Mouse (Mus musculus) kidney, adult 2 months (tissue): Measurements from ENCODE around the gene Sdhc. TPM values are rescaled to one million over a fixed set of nuclear protein-coding genes. Genes with fewer than 3 reads are reported as not detected.

ENCODE experiments used
- DNase-seq: peaks from one replicate; pipeline ENCODE4 v3.0.0; 2021
- H3K27ac ChIP-seq: fragments of 200-500 bp; 2 replicates; pipeline ENCODE4 v1.5.1; 2012; ENCODE audit warnings: low read depth, low read length, control low read depth, inconsistent platforms; ENCODE audit not compliant: insufficient read depth
- H3K27me3 ChIP-seq: fragments of 200-500 bp; replicated peaks from 2 replicates; pipeline ENCODE4 v1.6.1; 2012; ENCODE audit warnings: mild to moderate bottlenecking, moderate library complexity, low read length, inconsistent platforms; ENCODE audit not compliant: control insufficient read depth, insufficient read depth
- H3K36me3 ChIP-seq: fragments of 200-500 bp; 2 replicates; pipeline ENCODE4 v1.6.1; 2012; ENCODE audit warnings: mild to moderate bottlenecking, moderate library complexity, low read length, inconsistent platforms; ENCODE audit not compliant: control insufficient read depth, insufficient read depth
- H3K4me1 ChIP-seq: fragments of 200-500 bp; 2 replicates; pipeline ENCODE4 v1.6.1; 2011; ENCODE audit warnings: low read length; ENCODE audit not compliant: control insufficient read depth, insufficient read depth
- H3K4me3 ChIP-seq: fragments of 200-500 bp; 2 replicates; pipeline ENCODE4 v1.5.1; 2011; ENCODE audit warnings: mild to moderate bottlenecking, low read depth, low read length, control low read depth; ENCODE audit not compliant: insufficient read depth
- CTCF ChIP-seq: fragments of 200-500 bp; conservative IDR thresholded peaks from 2 replicates; pipeline ENCODE4 v1.5.1; 2011; ENCODE audit warnings: low read depth, mild to moderate bottlenecking, control low read depth, low read length, moderate library complexity, mixed read lengths; ENCODE audit not compliant: insufficient read depth, insufficient read length
- POLR2A ChIP-seq: fragments of 200-500 bp; IDR thresholded peaks from one replicate; pipeline ENCODE4 v1.6.1; 2011; ENCODE audit warnings: low read depth, low read length, control low read depth
- WGBS: fragments of 180-500 bp; shearing (Covaris S2); methylation state at CpG from one replicate; pipeline ENCODE4 v1.1.7; 2018; 5-methylcytosine and 5-hydroxymethylcytosine counted together
- polyA plus RNA-seq: library from polyadenylated mRNA; depleted of rRNA; stranded (reverse); fragments of >200 nt; gene quantifications from 2 replicates; pipeline ENCODE4 v1.2.3, GENCODE M21; 2012

Gene Sdhc
- polyA plus RNA-seq, 1 experiment: 951 TPM

DNA sequence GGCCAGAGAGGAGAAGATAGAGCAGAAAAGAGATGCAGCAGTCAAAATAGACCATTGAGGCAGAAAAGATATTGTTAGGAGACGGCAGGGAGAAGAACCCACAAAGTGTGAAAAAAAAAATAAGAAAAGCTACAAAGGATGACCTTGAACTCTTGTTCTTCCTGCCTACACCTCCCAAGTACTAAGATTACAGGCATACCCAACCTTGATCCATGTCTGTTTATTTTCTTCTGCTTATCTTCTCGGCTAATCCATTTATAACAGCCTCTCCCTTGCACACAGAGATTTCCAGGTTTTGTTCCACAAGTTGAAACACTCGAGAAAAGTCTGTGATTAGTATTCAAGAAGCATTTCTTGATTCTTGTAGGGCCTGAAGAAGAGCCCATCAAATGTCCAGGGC is 19.5 kb upstream of the Sdhc start:
- H3K27me3 ChIP-seq: no peaks in the 10 kb centered on the region
- WGBS: 51% methylated on average over 3 of the region's 3 CpGs
- DNase-seq: no peak
- TF ChIP-seq CTCF (no peak), POLR2A (no peak)
- no peak overlapping the region for H3K4me3 ChIP-seq
- no peaks in the 10 kb centered on the region for H3K36me3 ChIP-seq
- 0 out of 2 replicates have a peak, but pooled peaks cover 2% of the 10 kb centered on the region for H3K4me1 ChIP-seq
- H3K27ac ChIP-seq: no peak overlapping the region

DNA sequence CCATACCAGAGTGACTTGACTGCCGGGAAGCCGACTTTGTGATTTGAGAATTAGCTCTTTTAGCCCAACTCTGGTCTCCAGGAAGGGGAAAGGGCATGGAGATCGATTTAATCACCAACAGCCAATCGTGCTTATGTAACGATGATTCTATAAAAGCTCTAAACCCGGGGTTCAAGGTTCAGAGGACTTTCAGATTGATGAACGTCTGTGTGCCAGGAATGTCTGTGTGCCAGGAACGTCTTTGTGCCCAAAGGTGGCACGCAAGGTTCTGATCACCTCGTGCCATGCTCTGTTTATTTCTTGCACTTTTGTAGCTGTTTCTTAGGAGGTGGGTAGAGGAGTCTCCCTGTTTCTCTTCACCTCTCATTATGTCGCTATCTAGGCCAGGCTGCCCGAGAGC is 18.5 kb upstream of the Sdhc start:
- DNase-seq: peak; percentile 71
- no peak overlapping the region for H3K27ac ChIP-seq
- TF ChIP-seq CTCF: no peak
- no peak for TF ChIP-seq POLR2A
- H3K4me3 ChIP-seq: no peak overlapping the region
- no peaks in the 10 kb centered on the region for H3K36me3 ChIP-seq
- 0 out of 2 replicates have a peak, but pooled peaks cover 2% of the 10 kb centered on the region for H3K4me1 ChIP-seq
- 69% methylated on average over 12 of the region's 12 CpGs for WGBS
- no peaks in the 10 kb centered on the region for H3K27me3 ChIP-seq

DNA sequence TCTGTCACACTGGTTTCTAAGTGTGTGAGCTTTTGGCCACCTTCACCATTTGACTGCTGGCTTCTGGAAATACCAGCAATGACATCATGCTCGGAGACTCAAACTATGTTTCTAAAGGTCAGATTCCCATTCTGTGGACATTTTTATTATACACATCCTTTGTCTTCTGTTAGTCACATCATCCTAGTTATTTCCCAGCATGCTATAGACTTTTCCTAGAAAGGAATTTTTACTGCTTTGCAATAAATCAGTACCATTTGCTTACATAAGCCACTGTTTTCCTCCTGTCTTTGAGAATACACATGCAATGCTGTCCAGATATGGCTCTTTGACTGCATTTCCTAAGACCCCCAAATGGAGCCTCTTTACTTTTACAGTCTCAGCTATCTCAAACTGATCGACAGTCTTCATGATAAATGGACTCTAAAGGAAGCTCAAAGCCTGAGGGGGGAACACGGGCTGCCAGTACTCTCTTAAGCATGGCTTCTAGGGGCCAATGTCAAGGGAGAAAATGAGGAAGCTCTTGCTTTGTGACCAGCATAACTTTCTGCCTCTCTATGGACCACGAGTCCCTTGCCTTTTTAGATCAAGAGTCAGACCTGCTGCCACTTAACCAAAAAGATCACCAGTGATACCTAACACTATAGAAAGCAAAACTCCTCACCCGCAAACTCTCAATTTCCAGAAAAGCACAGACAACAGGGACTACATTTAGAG is 15.4 kb upstream of the Sdhc start:
- Histone ChIP-seq H3K4me3 (no peak overlapping the region), H3K27me3 (no peaks in the 10 kb centered on the region), H3K4me1 (0 out of 2 replicates have a peak, but pooled peaks cover 2% of the 10 kb centered on the region), H3K36me3 (no peaks in the 10 kb centered on the region), H3K27ac (no peak overlapping the region)
- no peak for DNase-seq
- WGBS: 69% methylated on average over 5 of the region's 5 CpGs
- TF ChIP-seq CTCF (no peak), POLR2A (no peak)

DNA sequence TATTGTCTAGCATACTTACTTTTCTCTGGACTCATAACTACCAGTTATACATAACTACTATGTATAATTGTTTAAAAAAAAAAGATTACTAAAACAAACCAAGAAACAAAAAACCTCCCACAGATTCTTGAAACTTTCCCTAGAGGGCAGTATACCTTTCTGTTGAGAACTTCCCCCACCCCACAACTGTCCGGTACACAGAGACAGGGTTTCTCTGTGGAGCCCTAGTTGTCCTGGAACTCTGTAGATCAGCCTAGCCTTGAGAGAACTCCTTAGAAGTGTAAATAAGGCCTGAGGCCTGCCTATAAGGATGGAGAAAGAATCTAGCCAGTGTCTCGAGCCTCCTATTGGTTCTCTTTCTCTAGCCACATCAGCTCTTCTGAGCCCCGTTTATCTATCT is 13.9 kb upstream of the Sdhc start:
- WGBS: 48% methylated on average over 3 of the region's 3 CpGs
- H3K27me3 ChIP-seq: no peaks in the 10 kb centered on the region
- no peak for TF ChIP-seq POLR2A
- TF ChIP-seq CTCF: peak; percentile 31; the same call in 1 of the 2 replicates
- H3K36me3 ChIP-seq: no peaks in the 10 kb centered on the region
- no peak overlapping the region for H3K4me3 ChIP-seq
- H3K27ac ChIP-seq: no peak overlapping the region
- 0 out of 2 replicates have a peak, but pooled peaks cover 2% of the 10 kb centered on the region for H3K4me1 ChIP-seq
- DNase-seq: peak; percentile 40

DNA sequence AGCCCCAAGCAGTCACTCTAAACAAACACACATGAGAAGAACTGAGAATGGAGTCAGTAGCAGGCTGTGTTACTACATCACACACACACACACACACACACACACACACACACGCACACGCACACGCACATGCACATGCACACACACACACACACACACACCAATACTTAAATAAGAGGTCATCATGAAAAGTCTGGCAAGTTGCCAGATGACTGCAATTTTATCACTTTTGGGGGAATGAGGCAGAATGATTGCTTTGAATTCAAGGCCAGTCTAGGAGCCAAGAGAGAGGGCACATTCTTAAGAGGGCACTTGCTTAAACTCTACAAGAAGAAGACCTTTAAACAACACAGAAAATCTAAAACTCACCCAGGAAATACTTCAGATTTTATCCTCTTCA is 12.1 kb upstream of the Sdhc start:
- no peak for DNase-seq
- no peaks in the 10 kb centered on the region for H3K36me3 ChIP-seq
- WGBS: 81% methylated on average over 3 of the region's 3 CpGs

DNA sequence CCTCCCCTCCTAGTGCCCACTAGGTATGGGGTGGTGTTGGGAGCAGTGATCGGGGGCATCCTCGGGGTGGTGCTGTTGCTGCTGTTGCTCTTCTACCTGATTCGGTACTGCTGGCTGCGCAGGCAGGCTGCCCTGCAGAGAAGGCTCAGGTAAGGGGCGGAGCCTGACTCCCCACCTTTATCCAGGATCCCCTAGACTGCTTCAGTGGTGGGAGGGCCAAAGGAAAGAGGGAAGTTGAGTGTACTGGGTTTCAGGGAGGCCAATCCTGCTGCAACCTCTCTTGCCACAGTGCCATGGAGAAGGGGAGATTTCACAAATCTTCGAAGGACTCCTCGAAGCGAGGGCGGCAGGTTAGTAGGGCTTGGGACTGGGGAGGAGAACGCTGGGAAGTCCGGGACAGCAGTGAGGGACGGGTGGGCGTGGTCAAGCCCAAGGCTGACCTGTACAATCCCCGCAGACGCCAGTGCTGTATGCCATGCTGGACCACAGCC is 9.1 kb upstream of the Sdhc start:
- TF ChIP-seq CTCF: peak; percentile 53
- no peak for TF ChIP-seq POLR2A
- Histone ChIP-seq H3K4me3 (peak overlapping the region; percentile 19; the same call in 1 of the 2 replicates), H3K27ac (no peak overlapping the region), H3K36me3 (no peaks in the 10 kb centered on the region), H3K27me3 (no peaks in the 10 kb centered on the region), H3K4me1 (no peaks in the 10 kb centered on the region)
- WGBS: 14% methylated on average over 15 of the region's 15 CpGs
- DNase-seq: peak; percentile 20

More for the DNA sequence above, 12.1 kb upstream of the Sdhc start:
- no peak for TF ChIP-seq CTCF
- no peak for TF ChIP-seq POLR2A
- Histone ChIP-seq H3K4me1 (no peaks in the 10 kb centered on the region), H3K4me3 (no peak overlapping the region), H3K27me3 (no peaks in the 10 kb centered on the region), H3K27ac (no peak overlapping the region)

DNA sequence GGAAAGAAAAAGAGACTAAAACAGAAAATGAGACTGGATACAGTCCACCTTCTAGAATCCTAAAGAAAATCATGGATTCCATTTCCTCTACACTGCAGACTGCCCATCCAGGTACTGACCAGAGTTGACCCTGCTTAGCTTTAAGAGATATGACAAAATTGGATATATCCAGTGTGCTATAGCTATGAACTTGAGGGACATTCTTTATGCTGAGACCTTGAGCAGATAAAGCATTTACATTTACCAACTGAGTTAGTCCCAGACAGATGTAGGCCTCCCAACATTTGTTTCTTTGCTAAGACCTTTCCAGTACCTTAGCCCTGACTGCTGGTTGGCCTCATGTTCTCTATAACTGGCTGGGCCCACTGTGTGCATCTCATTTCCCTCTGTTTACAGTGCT is 7.6 kb upstream of the Sdhc start:
- Histone ChIP-seq H3K36me3 (no peaks in the 10 kb centered on the region), H3K27me3 (no peaks in the 10 kb centered on the region), H3K4me3 (no peak overlapping the region), H3K27ac (no peak overlapping the region), H3K4me1 (no peaks in the 10 kb centered on the region)
- no peak for DNase-seq
- TF ChIP-seq POLR2A: no peak
- no peak for TF ChIP-seq CTCF
